Mouse (Mus musculus): ENCODE data around the gene Mob1b.
"Not testable (repeated sequence)": the region's sequence is repeated elsewhere in the genome, so short reads cannot be mapped to it uniquely, and the experiment has no call there.

Gene Mob1b

DNA sequence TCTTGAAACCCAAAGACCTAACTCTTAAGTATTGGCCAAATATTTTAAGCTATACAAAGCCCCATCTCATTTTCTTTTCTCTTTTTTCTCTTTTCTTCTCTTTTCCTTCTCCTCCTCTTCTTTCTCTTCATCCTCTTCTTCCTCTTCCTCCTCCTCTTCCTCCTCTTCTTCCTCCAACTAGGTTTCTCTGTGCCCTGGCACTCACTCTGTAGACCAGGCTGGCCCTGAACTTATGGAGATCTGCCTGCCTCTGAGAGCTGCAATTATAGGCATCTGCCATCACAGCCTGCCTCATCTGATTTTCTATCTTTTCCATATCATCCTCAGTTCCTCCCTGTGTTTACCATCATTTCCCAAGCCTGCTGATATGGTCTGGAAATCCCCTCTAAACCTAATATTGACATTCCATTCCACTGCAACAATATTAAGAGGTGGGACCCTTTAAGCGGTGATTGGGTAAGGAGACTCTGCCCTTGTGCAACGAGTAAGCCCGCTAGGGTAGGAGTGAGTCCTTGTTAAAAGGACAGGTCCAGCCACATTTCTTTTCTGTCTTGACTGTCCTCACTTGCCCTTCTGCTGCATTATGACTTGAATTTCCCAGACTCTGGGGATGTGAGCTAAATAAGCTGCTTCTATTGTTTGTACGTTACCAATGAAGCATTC is 21.3 kb upstream of the Mob1b start:
- DNase-seq (ENCODE audit: extremely low spot score, low read depth, low spot score) = no peak

GRCm38 (mm10) chr5:88702041-88702440 is 18.6 kb upstream of the Mob1b start:
- DNase-seq (ENCODE audit: extremely low spot score, low read depth, low spot score) = no peak

GRCm38 (mm10) chr5:88703551-88703950 is 17.1 kb upstream of the Mob1b start:
- DNase-seq (ENCODE audit: extremely low spot score, low read depth, low spot score) = no peak

- no peak for DNase-seq (ENCODE audit: extremely low spot score, low read depth, low spot score)
Measured at GRCm38 (mm10) chr5:88711128-88711527, 9.5 kb upstream of the Mob1b start.

DNA sequence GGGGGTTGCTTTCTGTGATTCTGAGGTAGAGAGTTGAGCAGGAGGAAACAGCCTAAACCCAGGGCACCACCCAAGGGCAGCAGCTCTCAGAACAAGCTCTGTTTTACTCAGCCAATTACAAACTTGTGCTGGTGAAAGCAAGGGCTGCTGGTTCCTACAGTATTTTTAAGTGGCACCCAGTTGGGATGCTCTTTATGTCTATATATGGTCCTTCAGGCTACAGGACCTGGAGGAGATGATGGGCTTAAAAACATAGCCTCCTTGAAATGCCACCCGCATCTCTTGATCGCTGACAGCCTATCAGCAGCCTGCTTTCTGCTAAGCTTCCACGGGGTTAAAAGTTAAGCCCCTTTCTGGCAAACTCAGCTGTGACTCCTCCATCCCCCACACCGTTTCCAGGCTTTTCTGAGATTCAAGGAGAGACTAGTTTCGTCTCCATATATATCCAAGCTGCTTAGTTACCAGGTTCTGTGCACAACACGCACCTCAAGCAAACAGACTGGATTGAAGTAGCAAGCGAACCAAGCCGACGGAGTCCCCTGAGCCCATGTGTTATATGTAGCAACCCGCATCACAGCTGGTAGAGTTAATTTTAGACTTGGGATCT is 8.9 kb upstream of the Mob1b start:
- no peak for DNase-seq (ENCODE audit: extremely low spot score, low read depth, low spot score)

DNA sequence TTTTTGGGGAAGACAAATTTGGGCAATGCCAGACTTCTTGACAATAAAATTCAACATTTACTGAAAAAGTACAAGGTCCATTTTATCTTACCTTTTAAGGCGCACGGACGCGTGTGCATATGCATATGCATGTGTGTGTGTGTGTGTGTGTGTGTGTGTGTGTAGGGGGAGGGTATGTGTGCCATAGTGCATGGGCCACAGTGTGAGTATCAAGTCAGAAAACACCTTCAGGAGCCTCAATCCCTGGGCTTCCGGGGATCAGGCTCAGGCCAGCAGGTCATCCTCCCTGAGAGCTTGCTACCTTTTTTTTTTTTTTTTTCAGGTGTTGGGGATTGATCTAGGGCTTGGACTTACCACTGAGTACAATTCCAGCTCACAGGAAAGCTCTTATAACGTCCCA is 8.3 kb upstream of the Mob1b start:
- no peak for DNase-seq (ENCODE audit: extremely low spot score, low read depth, low spot score)

DNA sequence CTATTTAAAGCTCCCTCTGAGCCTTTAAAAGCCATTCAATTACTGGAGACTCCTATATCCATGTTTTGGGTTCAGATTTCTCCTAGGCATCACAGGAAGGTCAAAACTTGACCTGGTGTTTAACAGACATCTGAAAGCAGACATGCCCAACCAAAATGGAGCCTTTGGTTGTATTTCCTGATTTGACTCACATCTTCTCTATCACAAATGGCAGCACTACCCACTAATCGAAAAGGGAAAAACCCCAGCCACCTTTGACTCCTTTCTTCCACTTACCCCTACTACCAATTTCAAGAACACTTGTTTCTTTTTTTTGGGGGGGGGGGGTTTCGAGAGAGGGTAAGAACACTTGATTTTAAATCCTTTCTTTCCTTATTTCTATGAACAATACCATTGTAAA is 3.7 kb upstream of the Mob1b start:
- no peak for DNase-seq (ENCODE audit: extremely low spot score, low read depth, low spot score)

- DNase-seq (ENCODE audit: extremely low spot score, low read depth, low spot score) = no peak
Measured at GRCm38 (mm10) chr5:88721003-88721475, 384 bp downstream of the Mob1b start.

DNA sequence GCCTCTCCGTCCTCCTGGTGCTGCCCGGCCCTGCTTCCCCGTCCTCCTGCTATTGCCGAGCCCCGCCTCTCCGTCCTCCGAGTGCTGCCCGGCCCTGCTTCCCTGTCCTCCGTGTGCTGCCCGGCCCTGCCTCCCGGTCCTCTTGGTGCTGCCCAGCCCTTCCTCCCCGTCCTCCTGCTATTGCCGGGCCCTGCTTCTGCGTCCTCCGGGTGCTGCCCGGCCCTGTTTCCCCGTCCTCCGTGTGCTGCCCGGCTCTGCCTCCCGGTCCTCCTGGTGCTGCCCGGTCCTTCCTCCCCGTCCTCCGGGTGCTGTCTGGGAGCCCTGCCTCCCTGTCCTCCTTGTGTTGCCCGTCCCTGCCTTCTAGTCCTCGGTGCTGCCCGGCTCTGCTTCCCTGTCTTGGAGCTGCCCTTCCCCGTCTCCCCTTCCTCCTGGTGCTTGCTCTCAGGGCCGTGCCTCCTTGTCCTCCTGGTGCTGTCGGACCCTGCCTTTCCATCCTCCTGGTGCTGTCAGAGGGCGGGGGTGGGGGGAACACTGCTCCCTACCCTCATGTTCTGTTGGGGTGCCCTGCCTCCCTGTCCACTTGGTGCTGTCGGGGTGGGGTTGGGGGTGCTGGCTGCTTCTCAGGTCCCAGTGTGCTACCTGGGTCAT is 1.0 kb downstream of the Mob1b start:
- no peak for DNase-seq (ENCODE audit: extremely low spot score, low read depth, low spot score)

- DNase-seq (ENCODE audit: extremely low spot score, low read depth, low spot score) = no peak
Measured at GRCm38 (mm10) chr5:88722213-88722600, 1.6 kb downstream of the Mob1b start.

DNA sequence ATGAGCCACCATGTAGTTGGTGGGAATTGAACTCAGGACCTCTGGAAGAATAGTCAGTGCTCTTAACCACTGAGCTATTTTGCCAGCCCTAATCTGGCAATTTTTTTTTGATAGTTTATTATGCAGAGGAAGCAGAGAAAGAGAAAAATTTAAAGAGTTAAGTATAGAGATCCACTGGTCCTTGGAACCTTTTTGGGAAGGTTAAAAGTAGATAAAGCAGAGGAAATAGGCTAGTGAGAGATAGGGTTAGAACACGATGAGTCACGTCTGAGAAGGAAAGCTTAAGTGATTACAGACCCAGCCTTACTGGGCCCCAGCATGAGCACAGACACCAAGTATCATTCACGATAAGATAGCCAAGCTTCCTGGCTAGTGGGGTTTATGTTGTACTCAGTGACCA is 3.4 kb downstream of the Mob1b start:
- DNase-seq (ENCODE audit: extremely low spot score, low read depth, low spot score) = no peak

DNA sequence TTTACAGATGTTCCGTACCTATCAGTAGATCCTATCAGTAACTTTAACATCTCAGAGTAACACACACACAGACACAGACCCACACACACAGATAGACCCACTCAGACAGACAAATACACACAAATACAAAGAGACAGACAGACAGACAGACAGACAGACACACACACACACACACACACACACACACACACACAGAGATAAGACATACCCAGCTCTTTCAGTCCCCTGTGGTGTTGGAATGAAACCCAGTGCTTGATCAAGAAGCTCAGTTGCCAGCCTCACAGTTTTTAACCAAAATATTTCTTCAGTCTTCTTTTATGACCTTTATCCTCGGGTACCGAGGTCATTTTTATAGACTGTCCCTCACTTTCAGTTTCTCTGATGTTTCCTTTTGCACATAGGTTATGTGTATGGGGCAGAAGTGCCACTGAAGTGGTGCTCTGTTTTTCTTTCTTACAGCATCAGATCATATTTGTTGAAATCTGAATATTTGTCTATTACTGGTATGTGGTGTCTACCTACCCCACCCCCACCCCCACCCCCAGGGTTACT is 7.0 kb downstream of the Mob1b start:
- no peak for DNase-seq (ENCODE audit: extremely low spot score, low read depth, low spot score)

DNA sequence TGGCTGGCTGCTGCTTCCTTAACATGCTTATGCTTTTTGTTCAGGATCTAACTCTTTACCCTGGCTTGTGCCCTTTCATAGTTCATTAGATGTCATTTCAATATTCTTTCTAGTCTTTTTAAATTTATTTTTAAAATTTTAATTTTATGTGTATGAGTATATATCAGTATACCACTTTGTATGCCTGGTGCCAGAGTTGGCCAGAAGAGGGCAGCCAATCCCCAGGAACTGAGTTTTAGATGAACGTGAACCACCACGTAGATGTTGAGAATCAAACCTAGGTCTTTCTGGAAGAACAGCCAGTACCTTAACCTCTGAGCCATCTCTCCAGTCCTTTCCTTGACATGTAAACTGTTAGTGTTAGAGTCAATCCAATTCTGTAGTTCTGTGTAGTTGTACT is 14.1 kb downstream of the Mob1b start:
- DNase-seq (ENCODE audit: extremely low spot score, low read depth, low spot score) = no peak

- DNase-seq (ENCODE audit: extremely low spot score, low read depth, low spot score) = not testable (repeated sequence)
Measured at GRCm38 (mm10) chr5:88741065-88741464, 20.4 kb downstream of the Mob1b start.

- DNase-seq (ENCODE audit: extremely low spot score, low read depth, low spot score) = no peak
Measured at GRCm38 (mm10) chr5:88747774-88748173, 27.1 kb downstream of the Mob1b start.

GRCm38 (mm10) chr5:88753199-88753598 is 32.5 kb downstream of the Mob1b start:
- no peak for DNase-seq (ENCODE audit: extremely low spot score, low read depth, low spot score)

- DNase-seq (ENCODE audit: extremely low spot score, low read depth, low spot score) = no peak
Measured at GRCm38 (mm10) chr5:88762611-88763010, 42.0 kb downstream of the Mob1b start.

- peak; percentile 83 for DNase-seq (ENCODE audit: extremely low spot score, low read depth, low spot score)
Measured at GRCm38 (mm10) chr5:88764430-88764986, 43.9 kb downstream of the Mob1b start.

DNA sequence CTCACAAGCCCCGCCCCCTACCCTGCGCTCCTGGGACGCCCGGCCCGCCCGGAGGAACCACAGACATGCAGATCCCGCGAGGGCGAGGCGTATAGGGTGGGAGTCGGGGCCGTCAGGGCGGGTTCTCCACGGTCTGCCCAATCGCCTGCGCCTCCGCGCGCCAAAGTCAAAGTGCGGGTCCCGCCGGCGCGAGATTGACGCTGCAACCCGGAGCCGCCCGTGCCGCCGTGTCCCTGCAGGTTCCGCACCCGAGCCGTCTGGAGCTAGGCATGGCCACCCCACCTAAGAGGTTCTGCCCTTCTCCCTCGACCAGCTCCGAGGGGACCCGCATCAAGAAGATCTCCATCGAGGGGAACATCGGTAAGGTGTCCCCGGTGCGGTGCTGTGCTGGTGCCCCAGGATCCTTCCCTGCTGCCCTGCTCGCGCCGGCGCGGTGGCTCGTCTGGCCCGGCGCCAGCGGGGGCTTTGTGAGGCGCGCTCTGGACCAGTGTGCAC is 44.4 kb downstream of the Mob1b start, which contains the start of gene Dck:
Dck (plus strand) TSS at position 10 of the 495 bp plus-strand sequence.
- DNase-seq (ENCODE audit: extremely low spot score, low read depth, low spot score) = peak; percentile 5

DNA sequence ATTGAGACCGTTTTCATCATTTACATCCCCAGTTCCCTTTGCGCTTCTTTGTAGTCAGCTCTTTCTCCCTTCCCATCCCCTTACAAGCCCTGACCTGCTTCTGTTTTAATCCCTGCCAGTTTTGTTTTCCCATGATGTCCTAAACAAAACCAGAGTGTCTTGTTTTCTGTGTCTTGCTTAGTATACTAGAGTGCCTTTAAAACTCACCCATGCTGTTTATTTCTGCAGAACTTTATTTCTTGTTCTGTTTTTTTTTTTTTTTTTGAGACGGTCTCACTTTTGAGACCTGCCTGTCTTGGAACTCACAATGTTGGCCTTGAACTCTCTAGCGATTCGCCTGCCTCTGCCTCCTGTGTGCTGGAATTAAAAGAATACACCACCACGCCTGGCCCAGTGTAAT is 44.9 kb downstream of the Mob1b start:
- DNase-seq (ENCODE audit: extremely low spot score, low read depth, low spot score) = peak; percentile 37

DNA sequence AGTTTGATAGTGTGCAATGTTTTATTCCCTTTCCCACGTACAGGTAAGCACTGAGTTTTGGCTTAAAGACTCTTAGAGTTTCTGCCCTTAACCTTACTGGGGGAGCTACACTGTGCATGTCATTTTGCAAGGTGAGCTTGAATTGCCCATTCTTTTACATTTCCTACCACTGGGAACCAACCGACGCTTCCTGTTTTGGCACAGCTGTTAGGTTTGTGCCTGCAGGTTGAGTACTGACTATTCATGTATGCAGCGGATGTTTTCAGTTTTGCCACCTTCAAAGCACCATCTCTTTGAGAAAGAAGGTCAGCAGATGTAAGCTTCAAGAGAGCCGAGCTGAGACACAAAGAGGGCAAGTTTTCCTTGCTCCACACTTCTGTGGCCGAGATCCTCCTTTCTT is 45.5 kb downstream of the Mob1b start:
- no peak for DNase-seq (ENCODE audit: extremely low spot score, low read depth, low spot score)

Measured in hindlimb bud, embryonic 11.5 days (tissue).